Mouse (Mus musculus): ENCODE measurements around the gene Fgf9. TPM values are rescaled to one million over a fixed set of nuclear protein-coding genes. Genes with fewer than 3 reads are reported as not detected.
A peak's percentile ranks its signal among the peaks of the same experiment; 100 is the strongest.

Fgf9 gene
- polyA plus RNA-seq, 1 experiment from 2014 or later = 2.8 TPM

GRCm38 (mm10) chr14:58153470-58154416 lies 83.4 kb downstream of the Fgf9 start:
- no peaks in the 10 kb centered on the region for H3K9me3 ChIP-seq
- no peaks in the 10 kb centered on the region for H3K36me3 ChIP-seq
- WGBS = 62% methylated on average over 15 of the region's 15 CpGs
- no peak overlapping the region for H3K27ac ChIP-seq
- peaks cover 16% of the 10 kb centered on the region; the same call in 1 of the 2 replicates for H3K4me1 ChIP-seq (replicated peaks)
- DNase-seq (ENCODE audit: low spot score) = peak; percentile 21
- H3K27me3 ChIP-seq (ENCODE audit: insufficient read depth, poor library complexity, severe bottlenecking) = no peaks in the 10 kb centered on the region
- H3K4me3 ChIP-seq = no peak overlapping the region

- no peaks in the 10 kb centered on the region for H3K9me3 ChIP-seq
- DNase-seq (ENCODE audit: low spot score) = no peak
- no peaks in the 10 kb centered on the region for H3K36me3 ChIP-seq
- WGBS = 73% methylated on average over 1 of the region's 1 CpGs
- no peaks in the 10 kb centered on the region for H3K27me3 ChIP-seq (ENCODE audit: insufficient read depth, poor library complexity, severe bottlenecking)
- H3K4me3 ChIP-seq = no peak overlapping the region
- no peak overlapping the region for H3K27ac ChIP-seq
- H3K4me1 ChIP-seq (replicated peaks) = no peaks in the 10 kb centered on the region
Measured at GRCm38 (mm10) chr14:58160624-58161023, 90.3 kb downstream of the Fgf9 start.

Other genes with a start within 250 kb of the Fgf9 start
- 43.7 and 51.5 TPM in 2 replicates for gene Ska3, start 244.4 kb upstream of the Fgf9 start, polyA plus RNA-seq (2016; fragmentation: Nextera tagmentation; extraction: Ambion mirVana)
- gene Mrpl57, start 244.3 kb upstream of the Fgf9 start, polyA plus RNA-seq (2016; fragmentation: Nextera tagmentation; extraction: Ambion mirVana) = 159 and 161 TPM in 2 replicates
- 43.9 and 49.0 TPM in 2 replicates for gene Zdhhc20, start 180.3 kb upstream of the Fgf9 start, polyA plus RNA-seq (2016; fragmentation: Nextera tagmentation; extraction: Ambion mirVana)
- gene Micu2, start 71.3 kb upstream of the Fgf9 start, polyA plus RNA-seq (2016; fragmentation: Nextera tagmentation; extraction: Ambion mirVana) = 60.3 and 62.0 TPM in 2 replicates

Data from hindbrain, embryonic 10.5 days (tissue).